Mouse (Mus musculus) ES-E14 (cell line): ENCODE data around the gene Rarb.

Source experiments
- CHD2 ChIP-seq: IDR thresholded peaks from 2 replicates; pipeline ENCODE4 v1.6.1; 2014; ENCODE audit warnings: mild to moderate bottlenecking, low read depth, low read length, inconsistent platforms
- HCFC1 ChIP-seq: IDR thresholded peaks from 2 replicates; pipeline ENCODE4 v1.6.1; 2012; ENCODE audit warnings: low read length, inconsistent platforms, borderline replicate concordance; ENCODE audit not compliant: insufficient read depth
- MAFK ChIP-seq: IDR thresholded peaks from 2 replicates; pipeline ENCODE4 v1.6.1; 2014; ENCODE audit warnings: mild to moderate bottlenecking, low read depth, low read length, inconsistent platforms; ENCODE audit not compliant: insufficient read depth
- ZC3H11A ChIP-seq: IDR thresholded peaks from 2 replicates; pipeline ENCODE4 v1.6.1; 2012; ENCODE audit warnings: low read depth, mild to moderate bottlenecking, inconsistent platforms, low read length, borderline replicate concordance

DNA sequence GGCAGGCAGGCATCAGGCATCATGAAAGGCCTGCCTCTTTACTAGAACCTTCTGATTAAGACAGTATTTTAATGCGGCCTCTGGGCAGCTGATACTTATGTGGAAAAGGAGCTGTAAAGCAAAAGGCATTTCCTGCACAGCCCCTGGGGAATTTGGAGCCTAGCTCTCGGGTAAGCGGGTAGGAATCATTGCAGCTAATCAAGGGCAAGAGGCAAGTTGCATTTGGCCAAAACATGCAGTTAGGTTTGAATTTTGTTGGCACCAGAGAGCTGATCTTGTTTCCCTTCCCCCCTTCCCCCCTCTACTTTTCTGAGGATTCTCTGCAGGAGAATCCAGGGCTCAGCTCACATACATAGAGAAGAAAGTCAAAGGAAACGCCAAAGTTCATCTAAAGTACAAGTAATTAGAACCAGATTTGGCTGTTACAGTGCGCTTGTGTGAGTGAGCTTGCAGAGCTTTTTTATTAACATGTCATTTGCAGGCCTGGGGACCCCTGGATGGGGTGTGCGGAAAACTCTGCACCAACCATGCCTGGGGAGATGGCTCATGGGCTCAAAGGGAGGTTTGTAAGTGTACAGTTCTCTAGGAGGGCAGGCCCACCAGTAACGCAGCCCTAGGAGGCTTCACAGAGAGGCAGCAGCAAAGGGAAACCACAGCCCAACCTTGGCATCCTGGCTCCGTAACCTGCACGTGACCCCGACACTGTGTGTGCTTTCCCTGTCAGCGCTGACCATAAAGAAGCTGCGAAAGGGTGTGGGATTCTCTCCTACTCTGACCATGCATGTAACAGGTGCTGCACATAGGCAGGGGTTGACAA is 264.1 kb downstream of the Rarb start:
- TF ChIP-seq HCFC1 (no peak), CHD2 (no peak), ZC3H11A (no peak), MAFK (no peak)
